Mouse (Mus musculus): Measurements from ENCODE around the gene Dapk2.

DNA sequence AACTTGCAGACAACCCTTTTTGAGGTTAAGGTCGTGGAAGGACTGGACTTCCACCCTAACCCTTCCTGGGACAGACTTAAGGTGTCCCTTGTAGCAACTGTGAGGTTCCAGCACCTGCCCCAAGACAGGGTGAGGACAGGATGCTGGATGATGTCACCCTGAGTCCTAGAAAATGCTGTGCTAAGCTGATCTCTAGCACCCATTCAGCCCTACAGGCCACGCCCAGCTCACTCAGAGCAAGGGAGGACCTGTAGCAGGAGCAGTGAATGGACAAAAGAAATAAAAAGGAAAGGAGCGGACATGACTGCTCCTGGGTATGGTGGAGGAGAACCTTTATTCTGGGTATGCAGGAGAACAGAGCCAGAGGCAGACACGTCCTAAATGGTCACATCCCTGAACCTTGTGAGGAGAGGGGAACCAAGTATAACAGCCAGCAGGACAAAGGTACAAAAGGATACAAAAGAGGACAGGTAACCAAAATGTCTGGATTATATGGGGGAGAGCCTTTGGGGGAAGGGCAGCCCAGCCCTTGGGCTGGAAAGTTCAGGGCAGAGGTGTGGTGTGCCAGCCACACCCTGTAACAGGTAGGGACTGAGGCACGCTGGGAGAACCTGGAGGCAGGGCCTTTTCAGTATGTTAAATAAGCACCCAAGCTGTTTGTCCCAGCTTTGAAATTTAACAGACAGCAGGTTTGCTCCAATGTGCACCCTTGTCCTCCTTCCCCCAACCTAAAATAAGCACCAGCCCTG lies 67.9 kb downstream of the Dapk2 start:
- TF ChIP-seq EP300 (IDR thresholded peaks at IDR 0.05; ENCODE audit: low read depth) (no peak), CTCF (IDR thresholded peaks at IDR 0.05; ENCODE audit: low read depth) (no peak)
